Mouse (Mus musculus) heart, adult 11 months (tissue): ENCODE measurements at regions not wholly inside any gene's neighbourhood (a gene's known extent, or its start where the extent isn't known, plus 50 kb on each side); places are given as distances from the start of the nearest gene placed in this dataset.
A peak's percentile ranks its signal among the peaks of the same experiment; 100 is the strongest.

Experiments
- DNase-seq: peaks from one replicate; pipeline ENCODE4 v3.0.0; 2022

GRCm38 (mm10) chr6:39283761-39284415 lies 77.3 kb upstream of the Kdm7a start:
- peak; percentile 92 for DNase-seq

- DNase-seq: peak; percentile 96
These were observed 71.7 kb upstream of the Kdm7a start for GRCm38 (mm10) chr6:39278317-39278716.

- DNase-seq: no peak
These were observed 68.3 kb upstream of the Kdm7a start for GRCm38 (mm10) chr6:39274774-39275502.

- DNase-seq: no peak
These were observed 66.8 kb upstream of the Kdm7a start for GRCm38 (mm10) chr6:39273427-39273826.

GRCm38 (mm10) chr6:39270457-39270856 lies 63.9 kb upstream of the Kdm7a start:
- DNase-seq: no peak

DNA sequence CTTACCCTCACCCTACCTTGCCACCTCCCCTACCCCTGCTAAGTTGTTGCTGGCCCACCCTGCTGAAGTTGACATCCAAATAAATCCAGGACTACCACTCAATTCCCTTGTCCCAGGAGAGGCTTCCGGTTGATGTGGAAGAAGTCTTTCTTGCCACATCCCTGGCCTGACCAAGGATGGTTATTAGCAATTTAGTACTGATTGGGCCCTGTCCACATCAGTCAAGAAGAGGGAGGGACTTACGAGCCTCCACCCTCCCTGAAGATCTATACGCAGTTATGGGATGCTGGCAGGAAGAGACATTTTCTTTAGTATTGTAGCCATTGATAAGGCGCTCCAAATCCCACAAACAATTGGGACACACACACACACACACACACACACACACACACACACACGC lies 63.1 kb upstream of the Kdm7a start:
- no peak for DNase-seq

GRCm38 (mm10) chr6:39268647-39269428 lies 62.2 kb upstream of the Kdm7a start:
- no peak for DNase-seq

DNA sequence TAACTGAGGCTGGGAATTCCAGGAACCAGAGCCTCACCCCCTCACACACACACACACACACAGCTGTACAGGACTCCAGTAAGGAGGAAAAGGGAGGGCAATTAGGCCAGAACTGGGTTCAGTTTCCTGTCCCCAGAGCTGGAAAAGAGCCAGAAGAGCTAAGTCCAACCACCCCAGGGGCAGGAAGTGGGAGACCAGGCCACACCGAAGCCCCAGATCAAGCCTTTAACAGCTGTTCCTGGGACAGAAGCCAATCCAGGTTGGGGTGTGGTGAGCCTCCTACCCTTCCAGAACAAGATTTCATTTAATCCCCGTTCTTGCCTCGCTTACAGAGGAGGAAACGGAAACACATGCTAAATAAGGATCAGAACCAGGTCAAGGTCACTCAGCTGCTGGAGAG lies 58.1 kb upstream of the Kdm7a start:
- peak; percentile 99 for DNase-seq

DNA sequence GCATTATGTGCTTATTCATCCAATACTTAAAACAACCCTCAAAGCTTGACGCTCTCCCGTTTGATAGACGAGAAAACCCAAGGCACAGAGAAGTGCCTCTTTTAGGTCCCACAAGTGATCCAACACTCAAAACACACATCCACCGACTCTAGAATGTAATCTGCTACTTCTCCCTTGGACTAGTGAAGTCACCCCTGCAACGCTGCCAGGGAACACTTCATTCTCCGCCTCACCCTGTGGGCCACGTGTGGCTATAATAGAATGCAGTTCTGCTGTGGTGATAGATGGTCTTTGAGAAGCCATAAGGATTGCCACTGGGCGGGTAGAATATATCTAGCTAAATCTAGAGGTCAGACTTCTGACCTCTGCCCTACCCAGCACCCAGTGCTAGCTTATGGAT lies 57.0 kb upstream of the Kdm7a start:
- peak; percentile 97 for DNase-seq

GRCm38 (mm10) chr6:39261951-39262350 lies 55.4 kb upstream of the Kdm7a start:
- DNase-seq: peak; percentile 95

DNA sequence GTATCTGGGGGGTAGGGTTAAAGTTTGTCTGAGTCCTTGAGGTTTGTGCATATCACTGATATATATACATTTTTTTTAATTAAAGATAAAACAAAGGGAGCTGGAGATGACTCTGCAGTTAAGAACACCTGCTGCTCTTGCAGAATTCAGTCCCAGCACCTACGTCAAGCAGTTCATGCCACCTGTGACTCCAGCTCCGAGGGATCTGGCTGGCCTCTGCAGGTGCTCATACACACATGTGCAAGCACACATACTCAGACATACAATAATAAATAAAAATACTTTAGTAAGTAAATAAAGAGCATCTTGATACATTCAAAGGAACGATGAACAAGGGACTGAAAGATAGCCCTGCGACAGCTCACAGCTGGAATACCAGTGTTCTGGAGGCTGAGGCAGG lies 53.9 kb upstream of the Kdm7a start:
- DNase-seq: no peak

DNA sequence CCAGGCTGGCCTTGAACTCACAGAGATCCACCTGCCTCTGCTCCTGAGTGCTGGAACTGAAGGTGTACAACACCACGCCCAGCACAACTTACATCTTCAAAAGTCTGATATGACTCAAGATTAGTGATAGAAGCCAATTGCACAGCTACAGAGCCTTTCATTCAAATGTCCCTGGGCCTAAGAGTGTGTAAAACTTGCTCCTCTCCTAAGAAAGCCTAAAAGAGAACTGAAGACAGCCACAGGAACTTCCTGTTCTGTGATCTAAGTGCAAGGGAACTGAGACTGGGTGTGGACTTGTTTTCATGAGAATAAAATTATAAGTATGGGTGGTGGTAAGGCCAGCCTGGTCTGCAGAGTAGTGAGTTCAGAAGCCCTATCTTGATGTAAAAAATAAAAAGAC lies 52.5 kb upstream of the Kdm7a start:
- DNase-seq: peak; percentile 95

- DNase-seq: no peak
These were observed 52.1 kb upstream of the Kdm7a start for GRCm38 (mm10) chr6:39258656-39259055.

GRCm38 (mm10) chr6:39257667-39258395 lies 51.2 kb upstream of the Kdm7a start:
- DNase-seq: peak; percentile 94

- DNase-seq: peak; percentile 96
These were observed 50.6 kb upstream of the Kdm7a start for GRCm38 (mm10) chr6:39257111-39257571.

- peak; percentile 98 for DNase-seq
These were observed 49.9 kb upstream of the Kdm7a start for GRCm38 (mm10) chr6:39256304-39257103.
